Mouse (Mus musculus): Measurements from ENCODE around the gene Vmn1r231. TPM values are rescaled to one million over a fixed set of nuclear protein-coding genes. Genes with fewer than 3 reads are reported as not detected.

The Vmn1r231 gene
- polyA plus RNA-seq, 1 experiment from 2014 or later, result not detected

Other genes with a start within 250 kb of the Vmn1r231 start
- gene Vmn1r226, start 222.2 kb downstream of the Vmn1r231 start, polyA plus RNA-seq (2014; fragmentation: Nextera tagmentation; extraction: Ambion mirVana), result not detected in 2 replicates
- gene Vmn1r227, start 175.2 kb downstream of the Vmn1r231 start, polyA plus RNA-seq (2014; fragmentation: Nextera tagmentation; extraction: Ambion mirVana), result not detected in 2 replicates
- not detected in 2 replicates for gene Vmn1r228, start 118.9 kb downstream of the Vmn1r231 start, polyA plus RNA-seq (2014; fragmentation: Nextera tagmentation; extraction: Ambion mirVana)
- not detected in 2 replicates for gene Vmn1r229, start 93.5 kb downstream of the Vmn1r231 start, polyA plus RNA-seq (2014; fragmentation: Nextera tagmentation; extraction: Ambion mirVana)
- gene Vmn1r230, start 64.6 kb downstream of the Vmn1r231 start, polyA plus RNA-seq (2014; fragmentation: Nextera tagmentation; extraction: Ambion mirVana), result not detected in 2 replicates
- gene Vmn1r232, start 14.6 kb upstream of the Vmn1r231 start, polyA plus RNA-seq (2014; fragmentation: Nextera tagmentation; extraction: Ambion mirVana), result not detected in 2 replicates
- 808 and 850 TPM in 2 replicates for gene Ppp2r1a, start 40.2 kb upstream of the Vmn1r231 start, polyA plus RNA-seq (2014; fragmentation: Nextera tagmentation; extraction: Ambion mirVana)
- not detected in 2 replicates for gene Vmn1r233, start 91.4 kb upstream of the Vmn1r231 start, polyA plus RNA-seq (2014; fragmentation: Nextera tagmentation; extraction: Ambion mirVana)
- 21.5 and 22.2 TPM in 2 replicates for gene Zfp160, start 103.8 kb upstream of the Vmn1r231 start, polyA plus RNA-seq (2014; fragmentation: Nextera tagmentation; extraction: Ambion mirVana)

Measured in neural tube, embryonic 14.5 days (tissue).